Mouse (Mus musculus) CH12.LX (cell line): Measurements from ENCODE around the gene Chchd6. TPM values are rescaled to one million over a fixed set of nuclear protein-coding genes. Genes with fewer than 3 reads are reported as not detected.

Experiments used
- DNase-seq: peaks from one replicate; pipeline ENCODE4 v3.0.0-alpha.2; 2013; ENCODE audit errors: extremely low read depth
- H3K27ac ChIP-seq: 2 replicates; pipeline ENCODE4 v1.5.1; 2012; ENCODE audit warnings: low read depth, mild to moderate bottlenecking, control low read depth, moderate library complexity; ENCODE audit not compliant: insufficient read depth
- H3K27me3 ChIP-seq: replicated peaks from 2 replicates; pipeline ENCODE3; 2012; ENCODE audit warnings: inconsistent platforms
- H3K36me3 ChIP-seq, 2 experiments: replicated peaks in 1 of 2; 2 replicates each; pipeline versions ENCODE3 to v1.6.1; 2012; ENCODE audit warnings: inconsistent platforms in 1 of 2, low read length in 1 of 2, mild to moderate bottlenecking in 1 of 2, mixed read lengths in 1 of 2, moderate library complexity in 1 of 2; ENCODE audit not compliant: control insufficient read depth in 1 of 2, insufficient read depth in 1 of 2
- H3K4me1 ChIP-seq, 2 experiments: 2 replicates each; pipeline ENCODE4 v1.6.1; 2012; ENCODE audit warnings: inconsistent platforms in 1 of 2, moderate library complexity in 1 of 2; ENCODE audit not compliant: insufficient read depth in 2 of 2, control insufficient read depth in 1 of 2
- H3K4me2 ChIP-seq: 2 replicates; pipeline ENCODE4 v1.6.1; 2012; ENCODE audit warnings: low read depth, mild to moderate bottlenecking, control low read depth; ENCODE audit not compliant: poor library complexity, insufficient read depth, severe bottlenecking
- H3K4me3 ChIP-seq, 3 experiments: fragments of 150-350 bp in 1 of 3; sonication (generic) in 1 of 3; replicated peaks in 1 of 3; 2 replicates each; pipeline versions ENCODE3 to v1.5.1; 2011 to 2012; ENCODE audit warnings: low read depth in 2 of 3, low read length in 2 of 3, mild to moderate bottlenecking in 2 of 3, moderate library complexity in 2 of 3, control low read depth in 1 of 3, improper control_type of control experiment in 1 of 3, inconsistent platforms in 1 of 3, mixed read lengths in 1 of 3; ENCODE audit not compliant: poor library complexity in 1 of 3
- H3K79me2 ChIP-seq: replicated peaks from 2 replicates; pipeline ENCODE4 v1.6.1; 2012; ENCODE audit warnings: mild to moderate bottlenecking, moderate library complexity; ENCODE audit not compliant: control insufficient read depth, poor library complexity, insufficient read depth, severe bottlenecking; ENCODE audit errors: extremely low read depth
- H3K9ac ChIP-seq: 2 replicates; pipeline ENCODE4 v1.6.1; 2012; ENCODE audit warnings: low read depth, mild to moderate bottlenecking, control low read depth, moderate library complexity; ENCODE audit not compliant: insufficient read depth
- H3K9me3 ChIP-seq: replicated peaks from 2 replicates; pipeline ENCODE3; 2012; ENCODE audit warnings: low read length, inconsistent platforms, mixed read lengths
- CHD1 ChIP-seq: IDR thresholded peaks from 2 replicates; pipeline ENCODE4 v1.6.1; 2012; ENCODE audit warnings: low read depth, low read length, improper control_type of control experiment, inconsistent platforms
- CHD2 ChIP-seq: IDR thresholded peaks from 2 replicates; pipeline ENCODE4 v1.6.1; 2011; ENCODE audit warnings: low read length, improper control_type of control experiment
- CTCF ChIP-seq, 2 experiments: IDR thresholded peaks in 1 of 2; conservative IDR thresholded peaks in 1 of 2; 2 replicates each; pipeline ENCODE4 v1.5.1; 2011 to 2012; ENCODE audit warnings: low read depth in 2 of 2, low read length in 2 of 2, improper control_type of control experiment in 1 of 2, inconsistent platforms in 1 of 2, mild to moderate bottlenecking in 1 of 2, moderate library complexity in 1 of 2
- E2F4 ChIP-seq: IDR thresholded peaks from 2 replicates; pipeline ENCODE4 v1.6.1; 2011; ENCODE audit warnings: low read depth, low read length, improper control_type of control experiment; ENCODE audit not compliant: insufficient replicate concordance
- EP300 ChIP-seq: IDR thresholded peaks from 2 replicates; pipeline ENCODE4 v1.6.1; 2011; ENCODE audit warnings: low read length, improper control_type of control experiment
- ETS1 ChIP-seq: conservative IDR thresholded peaks from 2 replicates; pipeline ENCODE4 v1.6.1; 2012; ENCODE audit warnings: low read depth, mild to moderate bottlenecking, inconsistent platforms, low read length, improper control_type of control experiment, moderate library complexity
- KAT2A ChIP-seq: IDR thresholded peaks from 2 replicates; pipeline ENCODE4 v1.6.1; 2012; ENCODE audit warnings: low read length, improper control_type of control experiment, inconsistent platforms; ENCODE audit not compliant: insufficient replicate concordance
- MAFK ChIP-seq: IDR thresholded peaks from 2 replicates; pipeline ENCODE4 v1.6.1; 2011; ENCODE audit warnings: low read length, improper control_type of control experiment; ENCODE audit not compliant: insufficient replicate concordance
- MAX ChIP-seq: IDR thresholded peaks from 2 replicates; pipeline ENCODE4 v1.6.1; 2011; ENCODE audit warnings: low read length, improper control_type of control experiment
- MAZ ChIP-seq: IDR thresholded peaks from 2 replicates; pipeline ENCODE4 v1.6.1; 2012; ENCODE audit warnings: low read depth, mild to moderate bottlenecking, inconsistent platforms, low read length, improper control_type of control experiment, moderate library complexity
- MEF2A ChIP-seq: IDR thresholded peaks from 2 replicates; pipeline ENCODE4 v1.6.1; 2014; ENCODE audit warnings: low read depth, mild to moderate bottlenecking, inconsistent platforms, low read length, improper control_type of control experiment, borderline replicate concordance
- MXI1 ChIP-seq: IDR thresholded peaks from 2 replicates; pipeline ENCODE4 v1.6.1; 2011; ENCODE audit warnings: mild to moderate bottlenecking, low read depth, low read length, improper control_type of control experiment
- MYC ChIP-seq: IDR thresholded peaks from 2 replicates; pipeline ENCODE4 v1.6.1; 2011; ENCODE audit warnings: low read depth, mild to moderate bottlenecking, improper control_type of control experiment, low read length
- NELFE ChIP-seq: IDR thresholded peaks from 2 replicates; pipeline ENCODE4 v1.6.1; 2011; ENCODE audit warnings: low read depth, low read length, improper control_type of control experiment
- NRF1 ChIP-seq: IDR thresholded peaks from 2 replicates; pipeline ENCODE4 v1.6.1; 2014; ENCODE audit warnings: low read depth, mild to moderate bottlenecking, inconsistent platforms, low read length, improper control_type of control experiment, moderate library complexity
- POLR2A ChIP-seq: IDR thresholded peaks from 2 replicates; pipeline ENCODE4 v1.6.1; 2011; ENCODE audit warnings: low read depth, mild to moderate bottlenecking, improper control_type of control experiment, low read length
- RAD21 ChIP-seq: IDR thresholded peaks from 2 replicates; pipeline ENCODE4 v1.6.1; 2011; ENCODE audit warnings: low read depth, mild to moderate bottlenecking, low read length, improper control_type of control experiment, moderate library complexity
- RCOR1 ChIP-seq: conservative IDR thresholded peaks from 2 replicates; pipeline ENCODE4 v1.6.1; 2012; ENCODE audit warnings: low read depth, mild to moderate bottlenecking, inconsistent platforms, low read length, improper control_type of control experiment
- SMC3 ChIP-seq: IDR thresholded peaks from 2 replicates; pipeline ENCODE4 v1.6.1; 2011; ENCODE audit warnings: low read depth, low read length, improper control_type of control experiment
- UBTF ChIP-seq: IDR thresholded peaks from 2 replicates; pipeline ENCODE4 v1.6.1; 2012; ENCODE audit warnings: low read depth, mild to moderate bottlenecking, inconsistent platforms, low read length, improper control_type of control experiment, moderate library complexity
- USF1 ChIP-seq: IDR thresholded peaks from 2 replicates; pipeline ENCODE4 v1.6.1; 2014; ENCODE audit warnings: low read depth, mild to moderate bottlenecking, inconsistent platforms, low read length, improper control_type of control experiment
- USF2 ChIP-seq: conservative IDR thresholded peaks from 2 replicates; pipeline ENCODE4 v1.6.1; 2011; ENCODE audit warnings: low read depth, low read length, improper control_type of control experiment
- ZC3H11A ChIP-seq: IDR thresholded peaks from 2 replicates; pipeline ENCODE4 v1.6.1; 2012; ENCODE audit warnings: low read depth, mild to moderate bottlenecking, inconsistent platforms, low read length, improper control_type of control experiment
- ZKSCAN1 ChIP-seq: IDR thresholded peaks from 2 replicates; pipeline ENCODE4 v1.6.1; 2012; ENCODE audit warnings: low read depth, inconsistent platforms, low read length, improper control_type of control experiment, borderline replicate concordance
- ZNF384 ChIP-seq: IDR thresholded peaks from 2 replicates; pipeline ENCODE4 v1.6.1; 2012; ENCODE audit warnings: low read depth, low read length, improper control_type of control experiment, inconsistent platforms
- dilution Hi-C: fragments of 300-500 bp; cut with MboI; formaldehyde crosslinking; loops from 2 replicates; pipeline ENCODE4 v1.14.3; 2020; ENCODE audit warnings: low sequenced_read_pairs; ENCODE audit not compliant: extremely low pct_unique_long_range_greater_than_20kb, extremely low pct_ligation_motif_present
- in situ Hi-C: fragments of 300-500 bp; cut with MboI; formaldehyde crosslinking; loops from 3 replicates; pipeline ENCODE4 v1.14.3; 2019; ENCODE audit warnings: low sequenced_read_pairs, low pct_ligation_motif_present, low pct_unique_long_range_greater_than_20kb, mixed read lengths
- polyA plus RNA-seq: library from polyadenylated mRNA; unstranded; fragments of >175 nt; gene quantifications from 2 replicates; pipeline ENCODE4 v1.2.1, GENCODE M21; 2012; ENCODE audit warnings: low read depth; ENCODE audit not compliant: insufficient read length
- total RNA-seq, 2 experiments: library from RNA; depleted of rRNA; stranded (reverse); fragments of 300-350 nt in 1 of 2; fragments of >200 nt in 1 of 2; gene quantifications; 2 replicates each; pipeline ENCODE4 v1.2.3; 2012 to 2014

The Chchd6 gene
- total and polyA plus RNA-seq, 3 experiments, result 33.3 to 41.5 (median 41.3) TPM

GRCm38 (mm10) chr6:89596510-89596909 is 1.1 kb upstream of the Chchd6 start:
- no peak overlapping the region for H3K4me3 ChIP-seq
- no peaks in the 10 kb centered on the region for H3K79me2 ChIP-seq
- no peak overlapping the region for H3K9ac ChIP-seq
- H3K4me1 ChIP-seq, result peaks cover 3 to 10% of the 10 kb centered on the region in 2 experiments
- peak; percentile 12 for DNase-seq
- in situ Hi-C loops (no loop called here), dilution Hi-C loops (no loop called here)
- peaks cover 4% of the 10 kb centered on the region for H3K9me3 ChIP-seq
- H3K36me3 ChIP-seq, result no peaks in the 10 kb centered on the region
- no peak overlapping the region for H3K4me2 ChIP-seq
- no peak overlapping the region for H3K27ac ChIP-seq
- TF ChIP-seq MAX, result no peak
- TF ChIP-seq SMC3, result no peak
- no peak for TF ChIP-seq UBTF
- TF ChIP-seq MEF2A, result no peak
- TF ChIP-seq ETS1, result no peak
- no peak for TF ChIP-seq ZKSCAN1
- TF ChIP-seq CTCF (conservative IDR thresholded peaks at IDR 0.05 in 1 of 2, IDR thresholded peaks at IDR 0.05 in 1 of 2; ENCODE audit: low read depth in 2 of 2, low read length in 2 of 2), result no peak
- no peak for TF ChIP-seq USF2
- TF ChIP-seq NRF1, result no peak
- TF ChIP-seq POLR2A, result no peak
- no peak for TF ChIP-seq RAD21
- H3K27me3 ChIP-seq, result no peaks in the 10 kb centered on the region

DNA sequence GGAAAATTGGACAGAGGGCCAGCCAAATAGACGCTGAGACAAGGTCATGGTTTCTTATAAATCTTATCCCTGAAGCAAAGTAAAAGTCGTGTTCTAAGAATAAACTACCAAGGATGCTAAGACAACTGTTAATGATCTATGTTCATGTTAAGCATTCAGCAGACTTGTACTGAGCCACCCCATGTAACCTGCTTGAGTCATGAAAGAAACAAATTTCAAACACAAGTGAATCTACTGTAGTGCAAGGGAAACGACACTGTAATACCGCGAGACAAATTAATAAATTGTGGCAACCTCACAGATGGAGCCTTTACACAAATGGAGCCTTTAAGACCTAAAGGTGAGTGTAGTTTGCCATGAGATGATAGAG is 310 bp upstream of the Chchd6 start:
- TF ChIP-seq SMC3 (no peak), RCOR1 (no peak), ZNF384 (no peak), NELFE (no peak), MYC (no peak), USF1 (no peak), MAZ (no peak), ZKSCAN1 (no peak), MAFK (no peak), ZC3H11A (no peak), CHD1 (no peak), CHD2 (no peak), E2F4 (no peak), MXI1 (no peak), ETS1 (no peak), CTCF (conservative IDR thresholded peaks at IDR 0.05 in 1 of 2, IDR thresholded peaks at IDR 0.05 in 1 of 2; ENCODE audit: low read depth in 2 of 2, low read length in 2 of 2) (no peak), EP300 (no peak), POLR2A (no peak), USF2 (no peak), KAT2A (no peak)
- TF ChIP-seq, all 38 proteins: peak for 0
- Histone ChIP-seq H3K4me1 (peaks cover 3 to 10% of the 10 kb centered on the region in 2 experiments), H3K36me3 (no peaks in the 10 kb centered on the region), H3K79me2 (no peaks in the 10 kb centered on the region), H3K4me3 (peak overlapping the region in 1 of 3 experiments; percentile 71), H3K27me3 (no peaks in the 10 kb centered on the region), H3K9me3 (peaks cover 4% of the 10 kb centered on the region), H3K4me2 (no peak overlapping the region), H3K9ac (no peak overlapping the region), H3K27ac (no peak overlapping the region)
- in situ Hi-C loops, result no loop called here
- dilution Hi-C loops, result no loop called here
- DNase-seq, result no peak
